Mouse (Mus musculus) spleen, postnatal 36 days (tissue): ENCODE measurements around the gene Has3.
"Not testable (repeated sequence)": the region's sequence is repeated elsewhere in the genome, so short reads cannot be mapped to it uniquely, and the experiment has no call there.

Source experiments
- DNase-seq, 2 experiments: peaks; one replicate each; pipeline ENCODE4 v3.0.0; 2022; ENCODE audit warnings: low spot score in 2 of 2, mixed read lengths in 1 of 2

Gene Has3

DNA sequence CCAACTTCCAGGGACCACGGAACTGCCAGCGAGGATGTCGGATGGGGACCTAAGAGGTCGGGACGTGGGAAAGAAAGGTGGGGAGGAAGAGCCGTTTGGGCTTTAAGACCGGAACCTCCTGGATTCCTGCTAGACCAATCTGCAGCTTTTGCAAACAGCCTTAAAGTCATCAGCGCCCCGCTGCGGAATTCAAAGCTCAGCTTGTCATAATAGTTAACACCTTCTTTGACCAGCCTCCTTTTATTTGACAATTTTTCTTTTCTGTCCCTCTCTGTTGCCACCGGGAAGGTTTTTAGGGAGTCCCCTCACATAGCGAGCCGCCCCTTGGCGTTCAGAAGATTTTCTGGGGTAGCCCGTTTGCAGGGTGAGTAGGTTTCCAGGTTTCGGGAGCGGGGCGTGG, at the start of gene Has3:
TSS of gene Has3 (plus strand) at position 192 of the 400 bp plus-strand sequence.
- no peak for DNase-seq

DNA sequence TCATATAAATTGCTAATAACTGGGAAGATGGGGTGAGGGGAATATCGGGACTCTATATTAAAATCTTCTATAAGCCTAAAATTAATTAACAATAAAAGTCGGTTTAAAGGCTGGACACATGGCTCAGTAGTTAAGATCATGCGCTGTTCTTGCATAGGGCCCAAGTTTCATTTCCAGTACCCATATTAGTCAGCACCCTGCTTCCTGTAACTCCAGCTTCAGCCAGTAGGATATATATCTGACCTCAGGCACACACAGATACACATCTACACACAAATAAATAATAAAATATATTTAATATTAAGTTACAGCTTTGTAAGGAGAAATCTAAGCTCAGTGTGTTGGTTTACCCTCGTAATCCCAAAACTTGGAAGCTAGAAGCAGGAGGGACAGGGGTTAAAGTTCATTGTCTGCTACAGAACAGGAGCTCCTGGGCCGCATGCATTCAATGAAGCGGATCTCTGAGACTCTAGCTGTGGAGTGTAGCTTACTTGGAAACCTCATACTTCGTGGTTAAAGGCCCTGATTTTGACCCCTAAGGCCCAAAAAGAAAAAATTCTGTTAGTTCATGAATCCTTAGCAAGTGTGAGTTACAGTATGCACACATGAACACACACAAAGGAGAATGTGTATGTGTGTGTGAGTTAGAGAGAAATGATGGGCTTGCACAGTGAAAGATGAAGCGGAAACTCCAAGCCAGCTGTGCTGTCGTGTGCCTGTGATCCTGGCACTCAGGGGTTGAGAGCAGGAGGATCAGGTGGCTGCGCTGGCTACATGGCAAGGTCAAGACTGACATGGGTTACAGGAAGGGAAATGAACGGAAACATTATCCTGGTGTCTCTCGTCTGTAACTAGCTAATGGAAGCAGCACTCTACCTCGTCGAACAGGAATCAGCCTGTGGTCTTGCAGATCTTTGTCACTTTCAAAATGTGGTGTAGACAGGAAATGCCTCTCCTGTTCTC, 49.2 kb upstream of the Has3 start:
- no peak for DNase-seq

DNA sequence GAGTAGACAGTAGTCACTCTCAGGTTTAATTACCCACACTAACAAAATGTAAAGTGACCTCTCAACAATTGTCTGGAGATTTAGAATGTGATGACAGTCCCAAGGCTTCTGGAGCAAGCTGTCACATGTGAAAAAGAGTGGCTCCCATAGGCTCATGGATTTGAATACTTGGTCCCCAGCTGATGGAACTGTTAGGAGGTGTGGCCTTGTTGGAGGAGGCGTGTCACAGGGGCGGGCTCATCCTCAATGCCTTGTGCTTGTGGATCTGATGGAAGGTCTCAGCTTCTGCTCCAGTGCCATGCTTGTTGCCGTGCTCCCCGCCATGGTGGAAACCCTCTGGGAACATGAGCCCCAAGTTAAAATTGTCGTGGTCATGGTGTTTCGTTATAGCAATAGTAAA, 41.1 kb upstream of the Has3 start:
- DNase-seq = no peak

DNA sequence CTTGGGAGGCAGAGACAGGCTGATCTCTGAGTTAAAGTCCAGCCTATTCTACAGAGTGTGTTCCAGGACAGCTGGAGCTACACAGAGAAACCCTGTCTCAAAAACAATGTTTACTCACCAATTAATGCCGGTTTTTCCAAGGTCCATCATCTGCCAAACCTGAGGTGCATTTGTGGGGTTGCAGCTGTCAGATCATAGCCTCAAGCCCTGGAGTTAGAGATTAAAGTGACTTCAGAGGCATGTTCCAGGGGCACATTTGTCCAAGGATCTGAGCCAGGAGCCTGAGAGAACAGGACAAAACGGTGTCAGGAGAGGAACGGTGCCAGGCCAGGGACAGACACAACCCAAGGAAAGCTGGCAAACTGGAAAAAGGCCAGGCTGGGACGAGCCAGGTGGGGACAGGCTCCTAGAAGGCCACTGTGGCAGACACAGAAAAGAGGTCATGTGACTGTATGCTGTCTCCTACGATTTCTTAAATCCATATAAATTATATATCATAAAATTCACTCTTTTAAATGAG, 40.5 kb upstream of the Has3 start:
- DNase-seq = no peak

DNA sequence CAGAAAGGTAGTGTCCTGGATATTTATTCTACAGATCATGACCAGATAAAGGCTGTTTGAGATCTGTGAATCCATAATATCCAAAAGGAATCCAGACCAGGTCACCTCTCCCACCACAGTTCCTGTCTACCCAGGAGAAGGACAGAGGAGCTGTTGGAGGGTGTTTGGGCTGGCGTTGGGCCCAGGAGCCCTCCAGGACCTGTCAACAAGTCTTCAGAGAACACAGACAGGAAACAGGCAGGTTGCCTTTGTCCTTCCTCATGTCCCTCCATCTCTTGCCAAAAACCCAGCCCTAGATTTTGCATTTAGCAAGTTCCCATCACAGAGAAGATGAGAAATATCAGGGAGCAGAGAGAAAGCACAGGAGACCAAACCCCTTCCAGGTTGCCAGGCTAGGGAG, 35.1 kb upstream of the Has3 start:
- no peak for DNase-seq

DNA sequence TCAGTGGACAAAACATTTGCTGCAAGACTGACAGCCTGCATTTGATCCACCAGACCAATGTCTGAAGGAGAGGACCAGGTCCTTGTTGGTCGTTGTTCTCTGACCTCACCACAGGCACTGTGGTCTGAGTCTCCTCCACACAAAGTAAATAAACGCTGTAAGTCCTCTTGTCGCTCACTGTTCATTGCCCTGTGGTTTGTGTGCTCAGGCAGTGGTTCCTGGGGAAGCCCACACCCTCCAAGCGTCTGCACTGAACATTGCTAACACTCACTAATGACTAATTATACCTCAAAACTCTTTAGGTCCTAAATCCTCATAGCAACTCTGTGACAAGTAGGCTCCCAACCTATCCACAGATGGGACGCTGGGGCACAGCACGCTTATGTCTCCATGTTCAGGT, 33.5 kb upstream of the Has3 start:
- DNase-seq = no peak

DNA sequence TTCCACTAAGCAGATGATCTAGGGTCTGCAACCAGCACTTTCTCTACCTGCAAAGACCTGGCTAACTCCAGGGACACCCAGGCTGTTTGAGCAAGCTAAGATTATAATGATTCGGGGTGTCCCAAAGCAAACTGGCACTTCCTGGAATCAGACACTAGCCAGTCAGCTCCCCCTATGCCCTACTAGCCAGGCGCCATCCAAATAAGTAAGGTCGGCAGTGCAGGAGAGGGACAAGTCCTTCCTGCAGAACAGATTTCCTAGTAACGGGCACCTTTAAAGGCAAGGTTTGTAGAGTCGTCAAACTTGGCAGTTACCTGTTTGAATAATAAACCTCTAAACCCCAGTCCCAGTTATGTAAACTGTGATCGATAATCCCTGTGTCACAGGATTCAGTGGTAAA, 31.2 kb upstream of the Has3 start:
- DNase-seq = no peak

DNA sequence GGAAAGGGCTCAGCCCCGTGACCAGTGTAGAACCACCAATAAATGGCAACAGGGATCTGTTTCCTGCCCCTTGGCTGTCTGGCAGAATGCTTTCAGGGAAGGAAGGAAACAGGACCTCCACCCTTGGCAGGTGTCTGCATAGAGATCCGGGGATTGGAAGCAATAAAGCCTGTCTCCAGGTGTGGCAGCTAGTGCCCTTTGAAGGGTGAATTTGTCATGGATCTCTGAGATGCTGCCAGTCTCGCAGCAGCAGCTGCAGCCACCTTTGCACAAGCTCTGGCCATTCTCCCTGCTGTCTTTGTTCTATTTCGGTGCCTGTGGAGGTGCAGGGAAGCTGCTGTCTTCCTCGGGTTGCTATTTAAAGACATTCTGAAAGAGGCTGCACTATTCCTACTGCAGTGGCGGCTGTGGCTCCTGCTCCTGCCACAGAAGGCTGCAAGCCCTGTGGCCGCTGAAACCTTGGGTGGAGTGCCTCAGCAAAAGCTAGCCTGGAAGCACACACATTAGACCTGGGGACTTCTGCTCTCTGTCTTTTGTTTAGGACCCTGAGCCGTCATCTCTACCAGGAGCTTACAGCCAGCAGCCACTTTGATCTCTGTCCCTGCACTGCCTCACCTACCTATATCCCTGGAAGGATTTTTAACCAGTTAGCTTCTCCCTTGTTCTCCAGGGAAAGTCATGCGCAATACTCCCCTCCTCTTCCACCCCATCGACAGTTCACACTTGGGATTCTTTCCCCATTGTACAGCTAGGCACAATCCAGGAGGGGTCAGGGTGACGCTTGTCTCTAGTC, 30.6 kb upstream of the Has3 start:
- DNase-seq = no peak

DNA sequence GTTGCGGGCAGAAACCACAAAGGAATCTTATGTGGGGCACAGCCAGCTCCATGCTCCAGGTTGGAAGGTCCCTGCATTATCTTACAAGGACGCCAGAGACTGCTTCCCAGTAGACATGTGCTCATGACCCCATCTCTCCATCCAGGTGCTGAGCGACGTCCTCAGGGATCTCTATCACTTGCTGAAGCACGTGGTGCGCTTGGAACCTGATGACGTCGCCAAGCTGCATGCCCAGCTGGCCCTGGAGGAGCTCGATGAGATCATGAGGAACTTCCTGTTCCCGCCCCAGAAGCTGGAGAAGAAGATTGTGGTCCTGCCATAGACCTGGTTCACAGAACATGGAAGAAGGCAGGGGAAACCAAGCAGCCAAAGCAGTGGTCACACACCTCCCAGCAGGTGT, 20.0 kb upstream of the Has3 start:
- no peak for DNase-seq

DNA sequence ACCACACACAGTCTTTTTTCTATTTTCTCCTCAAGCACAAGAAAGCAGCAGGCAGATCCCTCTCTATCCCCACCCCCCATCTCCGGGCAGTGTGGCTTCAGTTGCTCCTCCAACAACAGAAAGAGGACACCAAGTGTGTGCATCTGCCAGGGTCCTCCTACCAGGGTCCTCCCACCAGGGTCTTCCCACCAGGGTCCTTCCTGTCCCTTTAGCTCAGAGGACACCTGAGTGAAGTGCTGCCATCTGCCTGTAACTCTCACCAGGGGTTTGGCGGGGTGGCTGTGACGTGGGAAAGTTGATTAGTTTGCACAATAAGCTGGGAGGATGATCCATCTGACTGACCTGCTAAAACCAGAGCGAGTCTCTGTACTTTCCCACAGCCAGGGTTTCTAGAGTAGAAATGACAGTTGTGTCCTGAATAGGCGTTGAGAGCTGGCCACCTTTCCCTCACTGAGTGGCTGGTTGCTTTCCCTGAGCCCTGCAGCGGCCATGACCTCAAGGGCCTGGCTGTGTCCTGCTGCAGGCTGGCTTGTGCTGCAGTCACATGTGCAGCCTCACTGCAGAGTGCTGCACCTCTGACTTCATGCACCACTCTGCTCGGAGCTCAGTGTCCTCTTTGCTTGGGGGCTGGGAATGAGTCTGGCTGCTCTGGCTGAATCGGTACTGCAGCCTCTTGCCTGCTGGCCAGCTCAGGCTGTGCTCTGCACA, 15.4 kb upstream of the Has3 start:
- DNase-seq = no peak

DNA sequence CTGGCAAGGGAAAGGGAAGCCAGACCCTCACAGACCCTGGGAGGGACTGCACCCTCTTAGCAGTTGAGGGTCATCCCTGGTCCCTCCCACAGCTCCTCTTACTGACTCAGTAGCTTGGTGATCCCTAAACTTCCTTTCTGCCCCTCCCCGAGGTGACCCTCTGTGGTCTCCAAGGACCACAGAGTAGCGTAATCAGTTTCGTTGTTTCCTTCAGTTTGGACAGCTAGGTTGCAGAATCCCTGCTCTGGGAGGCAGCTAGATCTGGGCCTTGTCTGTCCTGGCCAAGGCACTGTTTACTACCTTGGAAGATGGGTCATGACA, 14.8 kb upstream of the Has3 start:
- no peak for DNase-seq

DNA sequence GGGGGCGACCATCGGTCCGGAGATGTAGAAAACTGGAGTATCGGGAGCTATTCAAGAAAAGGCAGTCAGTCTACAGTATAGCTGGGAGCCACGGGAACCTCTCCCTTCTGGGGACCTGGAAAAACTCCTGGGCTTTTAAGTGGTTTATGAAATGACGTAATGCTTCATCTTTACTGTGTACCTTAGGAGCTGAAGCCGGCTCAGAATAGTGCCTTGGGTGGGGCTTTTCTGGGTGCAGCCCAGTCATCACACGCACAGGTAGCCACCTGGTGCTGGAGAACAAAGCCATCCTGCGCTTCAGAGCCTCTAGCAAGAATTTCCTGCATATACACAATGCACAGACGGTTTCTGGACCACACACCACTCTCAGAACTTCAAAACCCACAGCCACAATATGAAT, 7.2 kb upstream of the Has3 start:
- DNase-seq = no peak

DNA sequence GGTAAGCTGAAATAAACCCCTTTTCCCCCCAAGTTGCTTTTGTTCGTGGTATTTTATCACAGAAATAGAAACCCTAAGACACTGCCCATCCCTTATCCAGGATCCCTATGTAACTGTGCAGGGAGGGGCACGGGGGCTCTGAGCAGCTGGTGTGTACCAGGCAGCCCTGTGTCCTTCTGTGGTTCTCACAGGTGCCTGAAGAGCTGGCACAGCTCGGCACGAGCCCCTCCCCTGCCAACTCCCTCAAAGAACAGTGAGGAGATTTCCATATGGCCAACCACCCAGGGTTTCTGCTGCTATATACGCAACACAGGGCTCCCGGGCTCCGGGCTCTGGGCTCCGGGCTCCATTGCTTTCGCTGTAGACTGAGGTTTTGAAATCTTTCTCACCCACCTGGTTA, 4.7 kb upstream of the Has3 start:
- no peak for DNase-seq

DNA sequence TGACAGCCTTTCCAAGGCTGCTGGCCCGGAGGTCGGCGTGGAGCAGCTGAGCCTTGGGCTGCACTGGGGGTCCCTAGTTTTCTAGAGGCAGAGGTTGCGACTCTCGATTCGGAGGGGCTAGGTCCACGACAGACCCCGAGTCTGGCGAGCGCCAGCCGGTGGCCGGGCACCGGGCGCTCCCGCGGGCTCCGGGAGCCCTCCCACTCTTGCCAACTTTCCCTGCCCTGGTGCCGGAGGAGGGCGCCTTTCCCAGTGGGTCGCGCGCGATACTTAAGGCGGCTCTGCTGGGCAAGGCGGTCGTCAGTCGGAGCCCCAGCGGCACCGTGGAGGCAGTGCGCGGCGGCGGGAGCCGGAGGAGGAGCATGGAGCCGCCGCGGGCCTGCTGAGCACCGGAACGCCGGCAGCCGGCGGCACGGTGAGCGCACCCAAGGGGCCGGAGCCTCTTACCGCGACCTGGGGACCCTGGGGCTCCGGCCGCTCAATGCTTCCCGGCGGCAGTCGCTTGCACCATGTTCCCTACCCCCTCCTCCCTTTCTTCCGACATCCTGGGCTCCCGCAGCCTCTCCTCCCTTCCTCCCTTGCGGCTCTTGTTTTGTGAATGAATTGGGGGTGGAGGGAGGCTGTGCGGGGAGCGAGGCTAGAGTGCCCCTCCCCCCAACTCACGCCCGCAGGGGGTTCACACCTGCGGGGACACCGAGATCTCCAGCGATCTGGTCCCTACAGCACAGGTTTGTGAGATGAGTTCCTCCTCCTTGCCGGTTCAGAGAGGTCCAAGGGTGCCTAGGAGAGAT, 690 bp downstream of the Has3 start:
- DNase-seq = no peak

DNA sequence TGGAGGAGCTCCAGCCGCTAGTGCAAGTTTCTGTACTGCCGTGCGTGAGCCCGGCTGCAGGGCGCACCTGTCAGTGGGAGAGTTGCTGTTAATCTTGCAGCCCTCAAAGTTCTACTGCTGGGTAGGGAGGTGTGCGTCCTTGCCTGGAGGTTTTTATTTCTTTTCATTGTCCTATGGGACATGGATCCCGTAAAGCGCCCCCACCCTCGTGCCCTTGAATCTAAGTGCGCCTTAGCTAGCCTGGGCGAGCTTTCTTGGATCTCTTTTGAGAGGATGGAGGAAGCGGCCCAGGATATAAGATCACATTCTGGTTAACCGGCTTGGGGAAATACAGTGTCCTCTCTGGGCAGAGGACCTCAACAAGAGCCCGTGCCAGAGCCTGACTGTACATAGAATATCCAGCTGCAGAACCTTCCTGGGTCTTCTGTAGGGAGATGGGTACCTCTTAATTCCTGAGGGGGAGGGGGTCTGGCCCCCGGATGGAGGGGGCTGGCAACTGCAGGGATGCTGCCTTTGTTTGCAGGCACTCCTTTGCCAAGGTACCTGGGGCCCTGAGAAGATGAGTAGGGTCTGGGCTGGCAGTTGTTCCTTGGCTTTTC, 1.4 kb downstream of the Has3 start:
- no peak for DNase-seq

DNA sequence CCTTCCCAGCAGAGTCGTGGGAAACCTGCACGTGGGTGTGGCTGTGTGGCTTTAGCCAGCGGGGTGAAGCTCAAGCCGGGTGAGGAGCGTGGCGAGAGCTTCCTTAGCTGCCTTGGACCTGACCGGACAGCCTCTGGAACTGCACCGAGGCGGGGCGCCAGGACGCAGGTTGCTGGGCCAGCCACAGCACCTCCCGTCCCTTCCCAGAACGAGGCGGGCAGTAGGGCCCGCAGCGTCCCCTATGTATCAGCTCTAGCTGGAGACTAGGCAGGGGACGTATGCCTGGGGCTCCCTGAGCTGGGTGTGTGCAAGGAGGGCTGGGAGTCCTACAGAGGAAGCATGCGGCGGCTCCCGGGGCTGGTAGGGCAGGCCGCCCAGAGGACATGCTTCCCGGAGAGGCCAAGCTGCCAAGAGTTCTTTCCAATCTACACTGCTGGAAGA, 1.9 kb downstream of the Has3 start:
- DNase-seq = no peak

DNA sequence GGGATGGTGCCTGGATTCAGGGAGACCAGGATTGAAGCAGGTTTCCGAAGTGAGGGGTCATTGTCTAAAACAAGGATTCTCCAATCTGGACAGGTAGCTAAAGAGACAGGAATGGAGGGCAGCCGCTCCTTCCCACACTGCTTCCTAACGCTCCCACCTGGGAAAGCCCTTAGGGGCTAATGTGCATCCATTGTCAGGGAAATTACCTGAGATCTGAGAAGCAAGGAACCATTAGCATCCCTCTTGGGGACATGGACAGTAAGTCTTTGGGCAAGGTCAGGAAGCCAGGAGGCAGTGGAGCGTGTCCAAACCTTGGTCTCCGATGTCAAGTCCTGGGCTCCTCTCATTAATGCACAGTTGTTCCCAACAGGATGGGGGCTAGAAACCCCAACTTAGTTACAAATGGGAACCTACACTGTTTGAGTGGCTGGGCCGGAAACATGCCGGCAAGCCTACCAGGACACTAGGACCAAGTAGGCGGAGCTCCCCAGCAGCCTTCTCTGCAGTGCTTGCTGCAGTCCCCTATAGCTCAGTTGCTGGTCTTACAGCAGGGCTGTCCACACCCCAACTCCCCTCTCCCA, 2.5 kb downstream of the Has3 start:
- DNase-seq = no peak

DNA sequence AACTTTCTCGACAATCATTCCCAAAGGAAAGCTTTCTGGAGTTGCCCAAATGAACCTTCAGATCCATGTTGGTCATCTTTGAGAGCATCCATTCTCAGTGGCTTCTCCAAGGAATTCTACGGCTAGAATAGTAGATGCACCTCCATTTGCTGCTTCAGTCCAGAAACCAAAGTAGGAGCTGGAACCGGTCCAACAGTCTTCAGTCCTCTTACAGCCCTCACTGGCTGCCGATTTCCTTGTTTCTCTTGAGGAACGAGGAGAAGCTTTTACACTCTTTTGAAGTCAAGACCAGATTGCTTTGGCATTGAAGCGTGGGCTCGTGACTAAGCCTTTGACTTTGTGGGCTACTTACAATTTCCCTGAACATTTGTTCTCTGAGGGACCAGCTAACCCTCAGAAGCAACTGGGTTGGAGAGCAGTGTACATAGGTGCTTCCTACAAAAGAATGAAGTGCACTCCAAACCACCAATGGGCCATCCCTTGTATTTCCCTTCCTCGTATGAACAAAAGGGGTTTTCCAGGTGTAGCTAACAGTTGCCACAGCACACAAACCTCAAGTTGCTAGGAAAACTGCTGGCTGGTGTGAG, 10.2 kb downstream of the Has3 start:
- no peak for DNase-seq

DNA sequence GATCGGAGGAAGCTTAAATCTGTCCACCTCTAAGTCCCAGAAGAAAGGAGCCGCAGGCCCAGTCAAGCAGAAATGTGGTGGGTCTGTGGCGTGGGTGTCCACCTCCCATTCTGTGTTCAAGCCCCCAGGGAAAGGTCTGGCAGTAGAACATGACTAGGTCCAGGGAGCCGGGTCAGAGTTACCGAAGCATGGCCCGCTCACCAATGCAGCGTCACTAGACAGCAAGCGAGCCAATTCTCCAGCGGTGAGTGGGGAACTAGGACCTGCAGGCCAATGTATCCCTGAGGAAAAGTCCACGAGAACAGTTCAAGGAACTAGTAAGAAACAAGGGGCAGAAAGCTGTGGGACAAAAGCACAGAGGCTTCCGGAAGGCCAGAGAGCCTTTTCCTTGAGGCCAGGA, 14.1 kb downstream of the Has3 start:
- DNase-seq = not testable (repeated sequence)

DNA sequence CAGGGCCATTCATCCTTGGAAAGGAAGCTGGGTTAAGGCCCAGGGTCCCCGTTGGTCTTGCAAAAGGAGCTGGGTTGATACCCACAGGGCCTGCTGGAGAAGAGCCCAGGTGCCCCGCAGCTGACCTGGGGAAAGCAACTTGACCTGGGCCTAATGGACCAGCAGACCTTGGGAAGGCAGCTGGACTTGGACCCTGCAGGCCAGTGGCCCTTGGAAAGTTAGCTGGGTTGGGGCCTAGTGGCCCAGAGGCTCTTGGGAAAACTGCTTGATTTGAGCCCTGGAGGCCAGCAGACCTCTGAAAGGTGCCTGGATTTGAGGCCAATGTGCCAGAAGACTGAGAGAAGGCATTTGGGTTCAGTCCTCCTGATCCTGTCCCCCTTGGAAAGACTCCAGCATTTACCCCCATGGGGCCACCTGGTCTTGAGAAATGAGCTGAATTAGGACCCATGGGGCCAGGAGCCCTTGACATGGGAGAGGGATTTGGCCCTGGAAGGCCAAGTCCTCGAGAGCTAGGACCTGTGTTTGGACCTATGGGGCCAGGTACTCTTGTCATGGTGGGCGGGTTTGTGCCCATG, 14.9 kb downstream of the Has3 start:
- not testable (repeated sequence) for DNase-seq
